Mouse (Mus musculus) monocyte, adult 5-6 weeks (primary cell): ENCODE measurements around the gene Ahdc1. TPM values are rescaled to one million over a fixed set of nuclear protein-coding genes. Genes with fewer than 3 reads are reported as not detected.
A peak's percentile ranks its signal among the peaks of the same experiment; 100 is the strongest.

Experiments used
- ATAC-seq: fragments of 153-309, 156-312 bp; replicated peaks from 2 replicates; pipeline ENCODE4 v1.8.0; 2017; ENCODE audit warnings: mild to moderate bottlenecking; ENCODE audit not compliant: low TSS enrichment, insufficient number of reproducible peaks, severe bottlenecking, poor library complexity, low FRiP score
- total RNA-seq: library from RNA; stranded (forward); fragments of 200-1000, 200-491, 200-594 nt; gene quantifications from 3 replicates; pipeline ENCODE4 v1.2.3, GENCODE M21; 2017

Ahdc1 gene
- total RNA-seq, 1 experiment from 2014 or later, result 3.3 TPM

- no peak for ATAC-seq
Measured at GRCm38 (mm10) chr4:133047353-133048105, 36.5 kb downstream of the Ahdc1 start.

GRCm38 (mm10) chr4:133049071-133049920 lies 38.2 kb downstream of the Ahdc1 start:
- no peak for ATAC-seq

- no peak for ATAC-seq
Measured at GRCm38 (mm10) chr4:133050196-133050836, 39.3 kb downstream of the Ahdc1 start.

- peak; percentile 15; the same call in 1 of the 2 replicates for ATAC-seq
Measured at GRCm38 (mm10) chr4:133050837-133051549, 39.9 kb downstream of the Ahdc1 start.

GRCm38 (mm10) chr4:133051550-133051865 lies 40.4 kb downstream of the Ahdc1 start:
- ATAC-seq, result no peak

GRCm38 (mm10) chr4:133052029-133052745 lies 41.1 kb downstream of the Ahdc1 start:
- no peak for ATAC-seq

- no peak for ATAC-seq
Measured at GRCm38 (mm10) chr4:133052995-133053572, 42.0 kb downstream of the Ahdc1 start.

- ATAC-seq, result no peak
Measured at GRCm38 (mm10) chr4:133054530-133054929, 43.5 kb downstream of the Ahdc1 start.

GRCm38 (mm10) chr4:133055163-133055951 lies 44.3 kb downstream of the Ahdc1 start:
- ATAC-seq, result no peak

- ATAC-seq, result peak; percentile 65
Measured at GRCm38 (mm10) chr4:133056069-133056890, 45.2 kb downstream of the Ahdc1 start.

GRCm38 (mm10) chr4:133057389-133058122 lies 46.5 kb downstream of the Ahdc1 start:
- peak; percentile 54 for ATAC-seq

GRCm38 (mm10) chr4:133058123-133058453 lies 47.0 kb downstream of the Ahdc1 start:
- no peak for ATAC-seq

GRCm38 (mm10) chr4:133058513-133059480 lies 47.7 kb downstream of the Ahdc1 start:
- ATAC-seq, result no peak

GRCm38 (mm10) chr4:133060702-133061101 lies 49.6 kb downstream of the Ahdc1 start:
- no peak for ATAC-seq

GRCm38 (mm10) chr4:133061798-133062197 lies 50.7 kb downstream of the Ahdc1 start:
- ATAC-seq, result no peak
